Mouse (Mus musculus): ENCODE results near the gene Fam120b. TPM values are rescaled to one million over a fixed set of nuclear protein-coding genes. Genes with fewer than 3 reads are reported as not detected.
A peak's percentile ranks its signal among the peaks of the same experiment; 100 is the strongest.
"Not testable (repeated sequence)": the region's sequence is repeated elsewhere in the genome, so short reads cannot be mapped to it uniquely, and the experiment has no call there.

Gene Fam120b
- polyA plus RNA-seq, 1 experiment: 16.9 TPM

DNA sequence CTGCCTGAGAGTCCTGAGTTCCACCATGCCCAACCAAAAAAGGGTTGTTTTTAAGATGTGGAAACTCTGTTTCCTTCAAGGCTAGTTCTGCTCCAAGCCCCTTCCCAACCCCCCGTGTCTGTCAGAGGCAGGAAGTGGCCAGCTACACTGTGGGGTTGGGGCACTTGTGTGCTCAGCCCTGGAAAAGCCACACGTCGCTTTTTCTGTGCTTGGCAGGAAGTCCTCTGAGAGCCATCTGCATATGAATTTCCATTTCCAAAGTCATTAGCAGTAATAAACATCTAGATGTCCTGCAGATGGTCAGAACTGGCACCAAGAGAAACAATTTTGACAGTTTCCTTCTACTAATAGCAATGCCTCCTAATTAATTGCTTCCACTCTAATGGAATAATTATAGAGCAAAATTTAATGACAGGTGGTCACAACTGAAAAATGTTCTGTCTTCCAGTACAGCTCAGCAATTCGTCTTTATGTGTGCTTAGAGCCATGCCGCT lies 35.1 kb downstream of the Fam120b start:
- DNase-seq (ENCODE audit: low spot score): no peak

- no peak for DNase-seq (ENCODE audit: low spot score)
These were observed 35.5 kb downstream of the Fam120b start for GRCm38 (mm10) chr17:15431551-15431950.

DNA sequence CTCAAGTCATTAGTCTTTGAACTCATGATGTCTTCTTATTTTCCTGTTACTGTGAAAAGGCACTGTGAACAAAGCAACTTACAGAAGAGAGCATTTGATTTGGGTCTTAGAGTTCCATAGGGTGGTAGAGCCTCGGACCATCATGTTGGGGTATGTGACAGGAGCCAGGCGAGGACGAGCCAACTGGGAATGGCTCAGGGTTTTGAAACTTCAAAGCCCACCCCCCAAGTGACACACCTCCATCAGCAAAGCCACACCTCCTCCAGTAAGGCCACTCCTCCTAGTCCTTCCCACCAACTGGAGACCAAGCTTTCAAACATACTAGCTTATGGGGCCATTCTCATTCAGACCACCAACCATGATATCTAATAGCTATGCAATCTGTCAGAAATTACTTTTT lies 36.0 kb downstream of the Fam120b start:
- DNase-seq (ENCODE audit: low spot score): no peak

DNA sequence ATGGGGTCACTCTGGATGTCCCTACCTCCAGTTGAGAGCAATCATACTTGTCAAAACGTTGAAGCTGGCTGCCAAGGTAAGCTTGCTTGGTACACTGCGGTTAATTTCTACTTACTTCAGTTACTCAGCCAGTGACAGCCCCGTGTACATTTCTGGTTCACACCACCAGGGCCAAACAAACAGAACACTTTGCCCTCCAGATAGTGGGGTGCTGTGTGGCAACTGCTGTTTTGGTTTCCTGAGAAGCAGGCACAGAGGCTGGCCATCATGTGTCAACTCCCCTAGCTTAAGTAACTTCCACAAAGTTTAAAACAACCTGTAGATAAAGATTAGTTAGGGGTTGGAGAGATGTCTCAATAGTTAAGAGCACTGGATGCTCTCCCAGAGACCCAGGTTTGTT lies 38.7 kb downstream of the Fam120b start:
- DNase-seq (ENCODE audit: low spot score): no peak

GRCm38 (mm10) chr17:15440067-15440462 lies 44.1 kb downstream of the Fam120b start:
- DNase-seq (ENCODE audit: low spot score): no peak

- DNase-seq (ENCODE audit: low spot score): no peak
These were observed 44.6 kb downstream of the Fam120b start for GRCm38 (mm10) chr17:15440463-15441121.

DNA sequence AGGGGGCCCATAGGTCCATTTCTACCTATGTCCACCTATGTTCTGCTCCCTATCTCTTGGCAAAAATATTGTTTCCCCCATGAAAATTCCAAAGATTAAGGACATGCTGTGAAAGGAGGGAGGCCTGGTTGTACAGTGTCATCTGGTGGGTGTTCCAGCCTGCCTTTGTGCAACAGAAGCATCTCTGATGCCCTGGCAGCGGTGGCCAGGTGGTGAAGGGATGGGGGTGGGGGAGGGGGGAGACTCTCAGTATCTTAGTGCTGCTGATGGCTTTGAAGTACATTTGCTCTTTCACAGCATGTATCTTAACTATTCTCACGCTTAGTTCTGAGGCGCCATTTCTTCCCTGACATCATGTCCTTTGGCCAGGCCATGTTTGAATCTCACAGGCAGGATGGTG lies 49.4 kb downstream of the Fam120b start:
- no peak for DNase-seq (ENCODE audit: low spot score)

DNA sequence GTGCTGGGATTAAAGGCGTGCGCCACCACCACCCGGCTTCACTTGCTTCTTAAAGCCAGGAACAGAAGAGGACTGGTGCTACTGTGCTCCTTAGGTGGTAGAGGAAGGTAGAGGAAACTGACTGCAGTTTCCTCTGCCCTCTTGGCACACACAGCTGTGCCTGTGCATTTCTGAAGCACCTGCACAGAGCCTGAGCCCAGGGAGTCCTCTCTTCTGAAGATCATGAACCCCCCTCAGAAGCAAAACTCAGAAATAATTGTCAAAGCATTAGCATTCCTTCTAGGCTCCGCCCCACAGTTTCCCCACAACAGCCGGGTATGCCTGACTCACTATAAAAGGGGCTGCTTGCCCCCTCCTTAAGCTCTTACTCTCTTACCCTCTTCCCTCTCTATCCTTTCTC lies 51.8 kb downstream of the Fam120b start:
- DNase-seq (ENCODE audit: low spot score): no peak

GRCm38 (mm10) chr17:15449144-15449543 lies 53.1 kb downstream of the Fam120b start:
- not testable (repeated sequence) for DNase-seq (ENCODE audit: low spot score)

DNA sequence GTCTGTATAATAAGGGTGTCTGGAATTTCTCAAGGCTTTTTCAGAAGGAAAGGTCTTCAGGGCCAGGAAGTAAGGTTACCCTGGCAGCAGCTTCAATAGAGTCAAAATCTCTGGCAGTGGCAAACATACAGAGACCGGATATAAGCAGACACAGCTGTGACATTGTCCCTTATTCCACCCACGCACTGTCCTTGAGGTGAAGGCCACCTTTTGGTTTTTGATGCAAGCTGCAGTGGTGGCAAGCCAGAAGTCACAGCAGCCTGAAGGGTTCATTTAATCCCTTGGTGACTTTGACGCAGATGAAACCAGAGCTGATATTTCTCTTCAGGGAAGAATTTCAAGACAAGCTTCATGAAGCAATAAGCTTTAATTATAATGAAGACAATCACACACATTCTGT lies 53.6 kb downstream of the Fam120b start:
- no peak for DNase-seq (ENCODE audit: low spot score)

- DNase-seq (ENCODE audit: low spot score): no peak
These were observed 59.2 kb downstream of the Fam120b start for GRCm38 (mm10) chr17:15455203-15455602.

GRCm38 (mm10) chr17:15456595-15456994 lies 60.6 kb downstream of the Fam120b start:
- no peak for DNase-seq (ENCODE audit: low spot score)

GRCm38 (mm10) chr17:15459761-15460160 lies 63.8 kb downstream of the Fam120b start:
- DNase-seq (ENCODE audit: low spot score): no peak

- DNase-seq (ENCODE audit: low spot score): no peak
These were observed 66.0 kb downstream of the Fam120b start for GRCm38 (mm10) chr17:15461921-15462495.

DNA sequence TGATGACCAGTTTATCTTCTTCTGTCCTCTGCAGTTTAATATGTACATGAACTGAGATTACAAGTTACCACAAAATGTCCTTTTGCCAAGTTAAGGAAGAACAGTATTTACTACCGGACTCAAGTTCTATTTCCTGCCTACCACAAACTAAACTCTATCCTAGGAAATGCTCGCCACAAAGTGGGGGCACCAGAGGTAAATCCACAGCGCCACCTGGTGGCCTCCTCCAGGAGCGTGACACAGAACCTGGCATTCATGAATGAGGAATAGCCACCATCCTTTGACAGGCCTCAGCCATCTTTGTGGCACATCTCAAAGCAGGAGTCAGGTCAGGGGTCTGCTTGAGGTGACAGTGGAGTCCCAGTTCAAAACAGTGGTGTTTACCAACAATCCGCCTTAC lies 71.7 kb downstream of the Fam120b start:
- peak; percentile 31 for DNase-seq (ENCODE audit: low spot score)

DNA sequence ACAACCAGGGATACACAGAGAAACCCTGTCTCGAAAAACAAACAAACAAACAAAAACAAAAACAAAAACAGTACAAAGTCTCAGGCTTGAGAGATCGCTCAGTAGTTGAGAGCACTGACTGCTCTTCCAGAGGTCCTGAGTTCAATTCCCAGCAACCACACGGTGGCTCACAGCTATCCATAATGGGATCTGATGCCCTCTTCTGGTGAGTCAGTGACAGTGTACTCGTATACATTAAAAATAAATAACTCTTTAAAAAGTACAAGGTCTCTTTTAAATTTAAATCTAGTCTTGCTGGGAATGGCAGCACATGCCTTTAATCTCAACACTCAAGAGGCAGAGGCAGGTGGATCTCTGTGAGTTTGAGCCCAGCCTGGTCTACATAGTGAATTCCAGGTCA lies 76.7 kb downstream of the Fam120b start:
- DNase-seq (ENCODE audit: low spot score): no peak

Other genes starting within 250 kb of the Fam120b start
- gene Dll1, start 19.3 kb upstream of the Fam120b start, polyA plus RNA-seq (2012; rRNA removed): 8.7 and 9.4 TPM in 2 replicates
- gene Psmb1, start 103.5 kb downstream of the Fam120b start, polyA plus RNA-seq (2012; rRNA removed): 145 and 185 TPM in 2 replicates
- gene Tbp, start 103.7 kb downstream of the Fam120b start, polyA plus RNA-seq (2012; rRNA removed): 29.3 and 32.4 TPM in 2 replicates
- gene Pdcd2, start 131.1 kb downstream of the Fam120b start, polyA plus RNA-seq (2012; rRNA removed): 23.2 and 23.8 TPM in 2 replicates
- 5.6 and 5.7 TPM in 2 replicates for gene Prdm9, start 168.2 kb downstream of the Fam120b start, polyA plus RNA-seq (2012; rRNA removed)